ENCODE assay signal across 23 mouse cellular contexts in genomic region chr6:4647351-4647750, GRCm38 (mm10). TPM values are rescaled to one million over a fixed set of nuclear protein-coding genes. Genes with fewer than 3 reads are reported as not detected.
A peak's percentile ranks its signal among the peaks of the same experiment; 100 is the strongest.
DNase-seq lines count a peak whose midpoint lies in the region; ATAC-seq and TF ChIP-seq lines count a peak whose summit lies in the region.
"Had no signal": no experiment of that assay in that cellular context is flagged by ENCODE, and none has a peak within 500 bp of the region (broad histone marks: within the 10 kb centered on the region; RNA-seq: fewer than 3 reads in every experiment).

No protein-coding gene starts in this region.

- ATAC-seq in megakaryocyte progenitor cell, adult 5-6 weeks (replicated peaks; ENCODE audit: poor library complexity): 0 out of 2 replicates have a peak, but pooled peaks have one; percentile 31
- ATAC-seq in midbrain, embryonic 14.5 days (ENCODE audit: low FRiP score, low TSS enrichment): no peak
- ATAC-seq: activated CD4-positive, CD25-positive, alpha-beta regulatory T cell, adult 4 months; forebrain, embryonic 14.5 days; forebrain, embryonic 16.5 days; Patski had no signal

- peak; percentile 88 to 89 for TF ChIP-seq EP300 in MEL (IDR thresholded peaks at IDR 0.05; ENCODE audit: low read depth in 1 of 2, low read length in 2 of 2)

- peak overlapping the region; percentile 47; the same call in 1 of the 2 replicates for H3K9ac ChIP-seq in MEL (ENCODE audit: control insufficient read depth, low read depth, low read length, poor library complexity, severe bottlenecking)
- H3K9ac ChIP-seq in midbrain, embryonic 14.5 days (replicated peaks; ENCODE audit: low read length): no peak overlapping the region
- H3K9ac ChIP-seq: embryonic facial prominence, embryonic 13.5 days; embryonic facial prominence, embryonic 15.5 days; forebrain, embryonic 12.5 days had no signal

- H3K79me2 ChIP-seq in MEL (ENCODE audit: control insufficient read depth, insufficient read depth, low read length, poor library complexity): no peaks in the 10 kb centered on the region

- H3K4me3 ChIP-seq in MEL (ENCODE audit: control insufficient read depth in 1 of 2, insufficient read depth in 1 of 2, low read depth in 2 of 2, low read length in 2 of 2): peak overlapping the region; percentile 23 to 46; a peak in 2 of 4 replicates
- H3K4me3 ChIP-seq in lung, adult 2 months (replicated peaks; ENCODE audit: extremely low read depth, low read depth, low read length): no peak overlapping the region
- no peak overlapping the region for H3K4me3 ChIP-seq in midbrain, embryonic 14.5 days (replicated peaks; ENCODE audit: low read depth, low read length)
- H3K4me3 ChIP-seq: embryonic facial prominence, embryonic 13.5 days; embryonic facial prominence, embryonic 15.5 days; erythroblast, embryonic 14.5 days; forebrain, embryonic 10.5 days; forebrain, embryonic 12.5 days had no signal

- no peaks in the 10 kb centered on the region for H3K27me3 ChIP-seq in MEL (ENCODE audit: control insufficient read depth in 1 of 2, insufficient read depth in 2 of 2, low read length in 2 of 2)
- H3K27me3 ChIP-seq in midbrain, embryonic 14.5 days (ENCODE audit: control insufficient read depth, insufficient read depth, low read length): no peaks in the 10 kb centered on the region
- H3K27me3 ChIP-seq: embryonic facial prominence, embryonic 13.5 days; embryonic facial prominence, embryonic 15.5 days; forebrain, embryonic 12.5 days; Patski had no signal

- no peak for TF ChIP-seq POLR2A in MEL (IDR thresholded peaks at IDR 0.05; ENCODE audit: control insufficient read depth in 1 of 2, insufficient read depth in 1 of 2, low read depth in 1 of 2, low read length in 2 of 2, poor library complexity in 1 of 2)
- no peak for TF ChIP-seq POLR2A in lung, adult 2 months (IDR thresholded peaks at IDR 0.05; ENCODE audit: borderline replicate concordance, extremely low read depth, low read depth, low read length)

- H3K4me1 ChIP-seq in MEL (ENCODE audit: control insufficient read depth in 1 of 2, insufficient read depth in 2 of 2, low read length in 2 of 2): peaks cover 0 to 5% of the 10 kb centered on the region in 2 experiments; a peak in 2 of 4 replicates
- H3K4me1 ChIP-seq in lung, adult 2 months (ENCODE audit: control insufficient read depth, insufficient read depth, low read length): no peaks in the 10 kb centered on the region
- H3K4me1 ChIP-seq in midbrain, embryonic 14.5 days (ENCODE audit: control insufficient read depth, insufficient read depth, low read length): no peaks in the 10 kb centered on the region
- H3K4me1 ChIP-seq: embryonic facial prominence, embryonic 13.5 days; embryonic facial prominence, embryonic 15.5 days; forebrain, embryonic 10.5 days; forebrain, embryonic 12.5 days had no signal

- WGBS in lung, adult 2 months: 54% methylated on average over 3 of the region's 3 CpGs
- whole genome bisulfite sequencing in midbrain, embryonic 14.5 days: 86% methylated on average over 3 of the region's 3 CpGs

- peak overlapping the region; percentile 47 for H3K27ac ChIP-seq in MEL (ENCODE audit: control insufficient read depth, low read depth, low read length)
- no peak overlapping the region for H3K27ac ChIP-seq in midbrain, embryonic 14.5 days (replicated peaks; ENCODE audit: low read depth, low read length)
- H3K27ac ChIP-seq: embryonic facial prominence, embryonic 13.5 days; embryonic facial prominence, embryonic 15.5 days; forebrain, embryonic 10.5 days; forebrain, embryonic 12.5 days had no signal

- H3K9me3 ChIP-seq in MEL (replicated peaks; ENCODE audit: insufficient read depth, low read length): no peaks in the 10 kb centered on the region
- H3K9me3 ChIP-seq in midbrain, embryonic 14.5 days (ENCODE audit: control insufficient read depth, low read length): no peaks in the 10 kb centered on the region
- H3K9me3 ChIP-seq: embryonic facial prominence, embryonic 13.5 days; embryonic facial prominence, embryonic 15.5 days; forebrain, embryonic 10.5 days; forebrain, embryonic 12.5 days had no signal

- no peak for TF ChIP-seq RAD21 in MEL (IDR thresholded peaks at IDR 0.05; ENCODE audit: low read depth, low read length)

- H3K36me3 ChIP-seq in MEL (ENCODE audit: control insufficient read depth in 1 of 2, insufficient read depth in 2 of 2, low read length in 2 of 2): peaks cover 0 to 6% of the 10 kb centered on the region in 2 experiments; a peak in 2 of 4 replicates
- H3K36me3 ChIP-seq in midbrain, embryonic 14.5 days (ENCODE audit: control insufficient read depth, insufficient read depth, low read length): peaks cover 2% of the 10 kb centered on the region; the same call in 1 of the 2 replicates

- TF ChIP-seq CTCF in MEL (IDR thresholded peaks at IDR 0.05 in 2 of 3, conservative IDR thresholded peaks at IDR 0.05 in 1 of 3; ENCODE audit: control insufficient read depth in 1 of 3, insufficient read depth in 1 of 3, low read depth in 2 of 3, low read length in 3 of 3, poor library complexity in 1 of 3, severe bottlenecking in 1 of 3): no peak
- no peak for TF ChIP-seq CTCF in lung, adult 2 months (IDR thresholded peaks at IDR 0.05; ENCODE audit: insufficient read depth, low read length)

- peak; percentile 83 for DNase-seq in MEL (ENCODE audit: low read depth, low spot score)
- no peak for DNase-seq in lung, adult 2 months
- no peak for DNase-seq in frontal cortex, postnatal 14 days (ENCODE audit: low spot score in 2 of 2)
- no peak for DNase-seq in midbrain, embryonic 14.5 days
- DNase-seq: adrenal gland, adult 8-10 months; adrenal gland, postnatal 14 days; adrenal gland, postnatal 36 days; cerebellum, adult 11-12 months; cerebellum, adult 2 months; cerebellum, adult 9-10 months; cerebellum, postnatal 10 days; cerebellum, postnatal 25 days; embryo, embryonic 11 days had no signal

- H3K4me2 ChIP-seq in midbrain, embryonic 14.5 days (ENCODE audit: low read length): no peak overlapping the region
- H3K4me2 ChIP-seq: embryonic facial prominence, embryonic 13.5 days; embryonic facial prominence, embryonic 15.5 days; forebrain, embryonic 12.5 days had no signal

TF ChIP-seq in MEL, 35 proteins besides CTCF, POLR2A, EP300 and RAD21:
- TF ChIP-seq POLR2AphosphoS5 (IDR thresholded peaks at IDR 0.05; ENCODE audit: borderline replicate concordance, low read depth, low read length): no peak
- no peak for TF ChIP-seq MAX (IDR thresholded peaks at IDR 0.05; ENCODE audit: low read length)
- TF ChIP-seq JUND (IDR thresholded peaks at IDR 0.05; ENCODE audit: low read depth, low read length): no peak
- TF ChIP-seq MAZ (IDR thresholded peaks at IDR 0.05; ENCODE audit: low read depth, low read length): no peak
- no peak for TF ChIP-seq TBP (IDR thresholded peaks at IDR 0.05; ENCODE audit: low read depth, low read length)
- 0 out of 2 replicates have a peak, but pooled peaks have one; percentile 50 for TF ChIP-seq ELF1 (IDR thresholded peaks at IDR 0.05; ENCODE audit: low read depth, low read length)
- peak; percentile 45 for TF ChIP-seq BHLHE40 (IDR thresholded peaks at IDR 0.05; ENCODE audit: borderline replicate concordance, low read depth, low read length)
- TF ChIP-seq CHD2 (IDR thresholded peaks at IDR 0.05; ENCODE audit: low read length): no peak
- no peak for TF ChIP-seq E2F4 (IDR thresholded peaks at IDR 0.05; ENCODE audit: borderline replicate concordance, low read depth, low read length)
- peak; percentile 84 for TF ChIP-seq TCF12 (IDR thresholded peaks at IDR 0.05; ENCODE audit: low read depth, low read length)
- no peak for TF ChIP-seq SMC3 (IDR thresholded peaks at IDR 0.05; ENCODE audit: low read depth, low read length)
- no peak for TF ChIP-seq USF1 (IDR thresholded peaks at IDR 0.05; ENCODE audit: low read depth, low read length)
- peak; percentile 89 for TF ChIP-seq ETS1 (IDR thresholded peaks at IDR 0.05; ENCODE audit: low read depth, low read length)
- TF ChIP-seq NELFE (IDR thresholded peaks at IDR 0.05; ENCODE audit: low read depth, low read length): no peak
- TF ChIP-seq MEF2A (IDR thresholded peaks at IDR 0.05; ENCODE audit: extremely low read depth, insufficient replicate concordance, low read depth, low read length, poor library complexity, severe bottlenecking): no peak
- no peak for TF ChIP-seq ZMIZ1 (IDR thresholded peaks at IDR 0.05; ENCODE audit: low read depth, low read length)
- TF ChIP-seq KAT2A (conservative IDR thresholded peaks at IDR 0.05; ENCODE audit: low read depth, low read length): no peak
- peak; percentile 96 for TF ChIP-seq GATA1 (IDR thresholded peaks at IDR 0.05; ENCODE audit: low read depth, low read length)
- no peak for TF ChIP-seq ZKSCAN1 (IDR thresholded peaks at IDR 0.05; ENCODE audit: low read depth, low read length)
- no peak for TF ChIP-seq MYC (IDR thresholded peaks at IDR 0.05; ENCODE audit: low read depth, low read length)
- TF ChIP-seq HCFC1 (IDR thresholded peaks at IDR 0.05; ENCODE audit: low read depth, low read length): 0 out of 2 replicates have a peak, but pooled peaks have one; percentile 18
- peak; percentile 35; the same call in 1 of the 2 replicates for TF ChIP-seq TAL1 (IDR thresholded peaks at IDR 0.05; ENCODE audit: low read length)
- no peak for TF ChIP-seq UBTF (IDR thresholded peaks at IDR 0.05; ENCODE audit: borderline replicate concordance, insufficient read depth, low read depth, low read length)
- peak; percentile 64; the same call in 1 of the 2 replicates for TF ChIP-seq SIN3A (IDR thresholded peaks at IDR 0.05; ENCODE audit: low read length)
- TF ChIP-seq ZNF384 (IDR thresholded peaks at IDR 0.05; ENCODE audit: low read depth, low read length): no peak
- peak; percentile 86 for TF ChIP-seq RCOR1 (IDR thresholded peaks at IDR 0.05; ENCODE audit: low read depth, low read length)

RNA-seq across cellular contexts. Expression of gene Casd1, which starts 46.7 kb away (rescaled TPM):
- 11.0 and 12.3 TPM in 2 replicates for total RNA-seq in MEL (2012; rRNA removed)
- polyA plus RNA-seq in MEL (2012; ENCODE audit: insufficient read depth in 1 of 2, insufficient read length in 2 of 2, low read depth in 1 of 2, low replicate concordance in 2 of 2, missing spikeins in 1 of 2): 10 to 100 TPM in 1 of 2 experiments, not detected in 1; 12.6 TPM
- 33.1 and 42.9 TPM in 2 replicates for total RNA-seq in megakaryocyte progenitor cell, adult 5-6 weeks (2015)
- 53.3 and 62.2 TPM in 2 replicates for total RNA-seq in megakaryocyte progenitor cell, adult 5-6 weeks (2017)
- polyA plus RNA-seq in lung, adult 2 months (2012; rRNA removed): 17.6 and 25.4 TPM in 2 replicates
- polyA plus RNA-seq in midbrain, embryonic 14.5 days (2014; fragmentation: Nextera tagmentation; extraction: Ambion mirVana): 43.2 and 61.9 TPM in 2 replicates

Comparison
In these comparisons a context has a peak if more than half of its experiments do, and no peak if none do; other contexts are left out.
1. H3K4me3 ChIP-seq: peak in MEL (2 of 2); none in lung, adult 2 months (single experiment) and midbrain, embryonic 14.5 days (single experiment).